Mouse (Mus musculus) kidney, postnatal 0 days (tissue): Measurements from ENCODE around the gene Lsm10. TPM values are rescaled to one million over a fixed set of nuclear protein-coding genes. Genes with fewer than 3 reads are reported as not detected.

Source experiments
- ATAC-seq: fragments of 200-750 bp; cut with Nextera tagmentation; replicated peaks from 2 replicates; pipeline ENCODE4 v1.8.0; 2017; ENCODE audit warnings: low read depth, moderate number of reproducible peaks, moderate TSS enrichment, moderate library complexity; ENCODE audit not compliant: low FRiP score
- DNase-seq: peaks from one replicate; pipeline ENCODE4 v3.0.0-alpha.2; 2016; ENCODE audit warnings: low spot score
- H3K27ac ChIP-seq: fragments of 300-500 bp; sonication (generic); 2 replicates; pipeline ENCODE4 v1.5.1; 2014; ENCODE audit warnings: mild to moderate bottlenecking
- H3K27me3 ChIP-seq: fragments of 300-500 bp; sonication (generic); 2 replicates; pipeline ENCODE4 v1.6.1; 2014; ENCODE audit warnings: low read length, mixed read lengths; ENCODE audit not compliant: insufficient read depth
- H3K36me3 ChIP-seq: fragments of 300-500 bp; sonication (generic); 2 replicates; pipeline ENCODE4 v1.6.1; 2014; ENCODE audit warnings: low read length, mixed read lengths; ENCODE audit not compliant: insufficient read depth
- H3K4me1 ChIP-seq: fragments of 300-500 bp; sonication (generic); replicated peaks from 2 replicates; pipeline ENCODE4 v1.6.1; 2014; ENCODE audit warnings: antibody characterized with exemption, low read length, mixed read lengths; ENCODE audit not compliant: insufficient read depth
- H3K4me2 ChIP-seq: fragments of 300-500 bp; sonication (generic); 2 replicates; pipeline ENCODE4 v1.6.1; 2014; ENCODE audit warnings: mild to moderate bottlenecking, low read length, moderate library complexity, mixed read lengths
- H3K4me3 ChIP-seq: fragments of 300-500 bp; sonication (generic); replicated peaks from 2 replicates; pipeline ENCODE4 v1.5.1; 2014; ENCODE audit warnings: low read depth, low read length
- H3K9ac ChIP-seq: fragments of 300-500 bp; sonication (generic); 2 replicates; pipeline ENCODE4 v1.6.1; 2014; ENCODE audit warnings: low read depth, low read length
- H3K9me3 ChIP-seq: fragments of 300-500 bp; sonication (generic); replicated peaks from 2 replicates; pipeline ENCODE4 v1.6.1; 2016; ENCODE audit warnings: low read length, inconsistent platforms, mixed read lengths
- CTCF ChIP-seq: IDR thresholded peaks from 2 replicates; pipeline ENCODE4 v1.5.1; 2016; ENCODE audit warnings: antibody characterized with exemption, low read depth, mild to moderate bottlenecking, moderate library complexity
- WGBS: fragments of 180-500 bp; shearing (Covaris S2); extraction: QIAGEN DNeasy Blood & Tissue Kit; methylation state at CpG from one replicate; pipeline ENCODE4 v1.1.7; 2014; 5-methylcytosine and 5-hydroxymethylcytosine counted together
- polyA plus RNA-seq: library from polyadenylated mRNA; unstranded; fragments of >200 nt; fragmentation: Nextera tagmentation; extraction: Ambion mirVana; gene quantifications from 2 replicates; pipeline ENCODE4 v1.2.1, GENCODE M21; 2015

Lsm10 gene
- polyA plus RNA-seq, 1 experiment from 2014 or later: 59.0 TPM

- no peaks in the 10 kb centered on the region for H3K9me3 ChIP-seq
- no peak overlapping the region for H3K9ac ChIP-seq
- no peaks in the 10 kb centered on the region for H3K27me3 ChIP-seq
- H3K4me1 ChIP-seq: peaks cover 57% of the 10 kb centered on the region
- H3K36me3 ChIP-seq: no peaks in the 10 kb centered on the region
- no peak overlapping the region for H3K4me3 ChIP-seq
- no peak for TF ChIP-seq CTCF
- peak overlapping the region; percentile 91 for H3K27ac ChIP-seq
- DNase-seq: no peak
- no peak for ATAC-seq
- WGBS: 64% methylated on average over 10 of the region's 10 CpGs
- peak overlapping the region; percentile 41; the same call in 1 of the 2 replicates for H3K4me2 ChIP-seq
Measured at GRCm38 (mm10) chr4:126109613-126110373, 13.4 kb downstream of the Lsm10 start.

GRCm38 (mm10) chr4:126110374-126111152, 14.1 kb downstream of the Lsm10 start:
- H3K4me3 ChIP-seq: no peak overlapping the region
- no peak overlapping the region for H3K9ac ChIP-seq
- peak overlapping the region; percentile 91 for H3K27ac ChIP-seq
- peak; percentile 53 for TF ChIP-seq CTCF
- 10% methylated on average over 12 of the region's 12 CpGs for WGBS
- H3K4me1 ChIP-seq: peaks cover 53% of the 10 kb centered on the region
- peak overlapping the region; percentile 41 for H3K4me2 ChIP-seq
- H3K9me3 ChIP-seq: no peaks in the 10 kb centered on the region
- peak; percentile 77 for DNase-seq
- peak; percentile 66 for ATAC-seq
- H3K36me3 ChIP-seq: no peaks in the 10 kb centered on the region
- no peaks in the 10 kb centered on the region for H3K27me3 ChIP-seq

- Histone ChIP-seq H3K4me3 (no peak overlapping the region), H3K27me3 (no peaks in the 10 kb centered on the region), H3K9me3 (no peaks in the 10 kb centered on the region), H3K27ac (peak overlapping the region; percentile 91), H3K36me3 (no peaks in the 10 kb centered on the region), H3K9ac (no peak overlapping the region), H3K4me2 (peak overlapping the region; percentile 41), H3K4me1 (peaks cover 53% of the 10 kb centered on the region)
- no peak for ATAC-seq
- 19% methylated on average over 7 of the region's 7 CpGs for WGBS
- no peak for TF ChIP-seq CTCF
- DNase-seq: no peak
Measured at GRCm38 (mm10) chr4:126111153-126111549, 14.7 kb downstream of the Lsm10 start.

DNA sequence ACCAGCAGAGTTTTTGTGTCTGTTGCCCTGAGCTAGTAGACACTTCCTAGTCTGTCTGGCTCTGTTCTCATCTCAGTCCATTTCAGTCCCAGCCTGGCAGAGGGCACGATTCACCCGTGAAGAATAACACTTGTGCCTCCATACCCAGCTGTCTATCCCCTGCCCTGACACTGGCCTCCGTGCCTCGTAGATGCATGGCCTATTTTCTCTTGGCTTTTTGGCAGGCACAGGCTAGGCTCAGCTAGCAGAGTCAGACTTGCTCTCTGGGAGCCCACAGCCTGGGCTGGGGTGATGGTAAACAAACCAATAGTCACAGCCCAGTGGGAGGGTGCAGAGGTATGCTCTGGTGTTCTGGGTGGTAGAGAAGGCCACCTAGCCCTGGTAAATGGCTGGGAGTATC, 16.8 kb downstream of the Lsm10 start:
- 64% methylated on average over 4 of the region's 4 CpGs for WGBS
- no peak for DNase-seq
- no peak overlapping the region for H3K27ac ChIP-seq
- no peak overlapping the region for H3K4me3 ChIP-seq
- ATAC-seq: no peak
- no peaks in the 10 kb centered on the region for H3K9me3 ChIP-seq
- no peak overlapping the region for H3K9ac ChIP-seq
- H3K27me3 ChIP-seq: no peaks in the 10 kb centered on the region
- no peak overlapping the region for H3K4me2 ChIP-seq
- H3K36me3 ChIP-seq: 0 out of 2 replicates have a peak, but pooled peaks cover 3% of the 10 kb centered on the region
- H3K4me1 ChIP-seq: peaks cover 45% of the 10 kb centered on the region
- TF ChIP-seq CTCF: no peak

GRCm38 (mm10) chr4:126113943-126114342, 17.5 kb downstream of the Lsm10 start:
- TF ChIP-seq CTCF: peak; percentile 66
- Histone ChIP-seq H3K36me3 (0 out of 2 replicates have a peak, but pooled peaks cover 3% of the 10 kb centered on the region), H3K4me1 (peaks cover 40% of the 10 kb centered on the region), H3K9me3 (no peaks in the 10 kb centered on the region), H3K4me2 (no peak overlapping the region), H3K27me3 (no peaks in the 10 kb centered on the region), H3K4me3 (no peak overlapping the region), H3K27ac (0 out of 2 replicates have a peak overlapping the region, but pooled peaks have one; percentile 13), H3K9ac (no peak overlapping the region)
- WGBS: 12% methylated on average over 6 of the region's 6 CpGs
- ATAC-seq (0 out of 2 replicates have a peak, but pooled peaks have one; percentile 9), DNase-seq (peak; percentile 76)

DNA sequence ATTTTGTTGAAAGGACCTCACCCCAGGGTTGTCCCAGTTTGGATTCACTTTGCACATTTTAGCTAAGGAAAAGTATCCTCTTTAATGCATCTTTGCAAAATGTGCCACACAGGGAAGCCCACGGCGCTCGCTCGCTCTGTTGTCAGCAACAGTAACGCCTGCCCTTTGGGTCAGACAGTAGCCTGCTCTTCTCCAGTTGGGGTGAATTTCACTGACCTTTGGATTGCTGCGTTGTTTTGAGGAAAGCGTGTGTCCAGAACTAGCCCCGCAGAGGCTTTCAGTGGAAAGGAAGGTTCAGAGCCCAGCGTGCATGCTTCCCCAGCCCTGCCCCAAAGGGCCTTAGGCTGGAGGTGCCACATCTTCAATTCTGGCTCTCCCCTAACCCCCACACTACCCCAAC, 19.0 kb downstream of the Lsm10 start:
- ATAC-seq (no peak), DNase-seq (no peak)
- H3K9ac ChIP-seq: no peak overlapping the region
- WGBS: 78% methylated on average over 9 of the region's 9 CpGs
- no peak for TF ChIP-seq CTCF
- H3K4me2 ChIP-seq: no peak overlapping the region
- H3K4me3 ChIP-seq: no peak overlapping the region
- no peak overlapping the region for H3K27ac ChIP-seq
- 0 out of 2 replicates have a peak, but pooled peaks cover 3% of the 10 kb centered on the region for H3K36me3 ChIP-seq
- no peaks in the 10 kb centered on the region for H3K27me3 ChIP-seq
- H3K9me3 ChIP-seq: no peaks in the 10 kb centered on the region
- peaks cover 32% of the 10 kb centered on the region for H3K4me1 ChIP-seq
